Mouse (Mus musculus) heart, postnatal 0 days (tissue): ENCODE measurements around the gene Swap70. TPM values are rescaled to one million over a fixed set of nuclear protein-coding genes. Genes with fewer than 3 reads are reported as not detected.

Source experiments
- ATAC-seq: fragments of 200-750 bp; cut with Nextera tagmentation; 2 replicates; pipeline ENCODE4 v1.8.0; 2017; ENCODE audit warnings: low read depth, moderate number of reproducible peaks, moderate library complexity; ENCODE audit not compliant: insufficient read depth
- DNase-seq: peaks from one replicate; pipeline ENCODE4 v3.0.0-alpha.2; 2016; ENCODE audit warnings: low spot score
- H3K27ac ChIP-seq: fragments of 300-500 bp; sonication (generic); 2 replicates; pipeline ENCODE4 v1.5.1; 2014; ENCODE audit warnings: low read depth, mild to moderate bottlenecking
- H3K27me3 ChIP-seq: fragments of 300-500 bp; sonication (generic); 2 replicates; pipeline ENCODE4 v1.6.1; 2014; ENCODE audit warnings: low read length, mixed read lengths; ENCODE audit not compliant: control insufficient read depth, insufficient read depth
- H3K36me3 ChIP-seq: fragments of 300-500 bp; sonication (generic); replicated peaks from 2 replicates; pipeline ENCODE4 v1.6.1; 2014; ENCODE audit warnings: low read length, mixed read lengths; ENCODE audit not compliant: control insufficient read depth, insufficient read depth
- H3K4me1 ChIP-seq: fragments of 300-500 bp; sonication (generic); 2 replicates; pipeline ENCODE4 v1.6.1; 2014; ENCODE audit warnings: antibody characterized with exemption; ENCODE audit not compliant: control insufficient read depth, insufficient read depth
- H3K4me2 ChIP-seq: fragments of 300-500 bp; sonication (generic); 2 replicates; pipeline ENCODE4 v1.6.1; 2014; ENCODE audit warnings: low read depth, mild to moderate bottlenecking, low read length, moderate library complexity
- H3K4me3 ChIP-seq: fragments of 300-500 bp; sonication (generic); 2 replicates; pipeline ENCODE4 v1.5.1; 2014; ENCODE audit warnings: low read depth, low read length
- H3K9ac ChIP-seq: fragments of 300-500 bp; sonication (generic); replicated peaks from 2 replicates; pipeline ENCODE4 v1.6.1; 2014; ENCODE audit warnings: low read depth, low read length, mixed read lengths
- H3K9me3 ChIP-seq: fragments of 300-500 bp; sonication (generic); replicated peaks from 2 replicates; pipeline ENCODE4 v1.6.1; 2016; ENCODE audit warnings: low read length; ENCODE audit not compliant: control insufficient read depth
- CTCF ChIP-seq: IDR thresholded peaks from 2 replicates; pipeline ENCODE4 v1.5.1; 2016; ENCODE audit warnings: antibody characterized with exemption, control low read depth, low read depth
- EP300 ChIP-seq: IDR thresholded peaks from 2 replicates; pipeline ENCODE4 v1.6.1; 2016; ENCODE audit warnings: antibody characterized with exemption, low read depth
- WGBS: fragments of 180-500 bp; shearing (Covaris S2); extraction: QIAGEN DNeasy Blood & Tissue Kit; methylation state at CpG from one replicate; pipeline ENCODE4 v1.1.7; 2014; 5-methylcytosine and 5-hydroxymethylcytosine counted together
- polyA plus RNA-seq: library from polyadenylated mRNA; unstranded; fragments of >200 nt; fragmentation: Nextera tagmentation; extraction: Ambion mirVana; gene quantifications from 2 replicates; pipeline ENCODE4 v1.2.1, GENCODE M21; 2015
- total RNA-seq: library from RNA; depleted of rRNA; stranded (reverse); fragments of >200 nt; gene quantifications from 2 replicates; pipeline ENCODE4 v1.2.3, GENCODE M21; 2014; ENCODE audit warnings: low replicate concordance

The Swap70 gene
- total and polyA plus RNA-seq, 2 experiments from 2014 or later = 12.9 to 16.9 TPM

GRCm38 (mm10) chr7:110277734-110278245, 56.3 kb downstream of the Swap70 start:
- 90% methylated on average over 5 of the region's 5 CpGs for WGBS
- Histone ChIP-seq H3K4me1 (no peaks in the 10 kb centered on the region), H3K36me3 (peaks cover 77% of the 10 kb centered on the region), H3K9ac (no peak overlapping the region), H3K27ac (no peak overlapping the region), H3K4me3 (no peak overlapping the region), H3K27me3 (no peaks in the 10 kb centered on the region), H3K4me2 (no peak overlapping the region), H3K9me3 (no peaks in the 10 kb centered on the region)
- TF ChIP-seq EP300 = no peak
- no peak for TF ChIP-seq CTCF
- no peak for DNase-seq
- no peak for ATAC-seq

GRCm38 (mm10) chr7:110279183-110279582, 57.7 kb downstream of the Swap70 start:
- Histone ChIP-seq H3K4me3 (no peak overlapping the region), H3K9ac (no peak overlapping the region), H3K36me3 (peaks cover 65% of the 10 kb centered on the region), H3K27ac (no peak overlapping the region), H3K27me3 (no peaks in the 10 kb centered on the region), H3K4me2 (no peak overlapping the region), H3K9me3 (no peaks in the 10 kb centered on the region), H3K4me1 (no peaks in the 10 kb centered on the region)
- ATAC-seq = no peak
- WGBS = 94% methylated on average over 4 of the region's 4 CpGs
- no peak for DNase-seq
- TF ChIP-seq CTCF = no peak
- no peak for TF ChIP-seq EP300

- 75% methylated on average over 11 of the region's 11 CpGs for WGBS
- no peak for DNase-seq
- Histone ChIP-seq H3K36me3 (peaks cover 44% of the 10 kb centered on the region), H3K4me3 (no peak overlapping the region), H3K9me3 (no peaks in the 10 kb centered on the region), H3K4me2 (no peak overlapping the region), H3K27ac (no peak overlapping the region), H3K9ac (no peak overlapping the region), H3K4me1 (no peaks in the 10 kb centered on the region), H3K27me3 (no peaks in the 10 kb centered on the region)
- ATAC-seq = no peak
- TF ChIP-seq EP300 (no peak), CTCF (no peak)
Measured at GRCm38 (mm10) chr7:110281435-110282256, 60.1 kb downstream of the Swap70 start.

- no peaks in the 10 kb centered on the region for H3K9me3 ChIP-seq
- no peak for DNase-seq
- H3K27ac ChIP-seq = no peak overlapping the region
- no peak overlapping the region for H3K4me2 ChIP-seq
- H3K27me3 ChIP-seq = no peaks in the 10 kb centered on the region
- H3K4me3 ChIP-seq = no peak overlapping the region
- H3K36me3 ChIP-seq = peaks cover 41% of the 10 kb centered on the region
- WGBS = 75% methylated on average over 11 of the region's 11 CpGs
- no peak overlapping the region for H3K9ac ChIP-seq
- no peak for TF ChIP-seq EP300
- TF ChIP-seq CTCF = no peak
- H3K4me1 ChIP-seq = peaks cover 8% of the 10 kb centered on the region
- ATAC-seq = no peak
Measured at GRCm38 (mm10) chr7:110282797-110283196, 61.3 kb downstream of the Swap70 start.

DNA sequence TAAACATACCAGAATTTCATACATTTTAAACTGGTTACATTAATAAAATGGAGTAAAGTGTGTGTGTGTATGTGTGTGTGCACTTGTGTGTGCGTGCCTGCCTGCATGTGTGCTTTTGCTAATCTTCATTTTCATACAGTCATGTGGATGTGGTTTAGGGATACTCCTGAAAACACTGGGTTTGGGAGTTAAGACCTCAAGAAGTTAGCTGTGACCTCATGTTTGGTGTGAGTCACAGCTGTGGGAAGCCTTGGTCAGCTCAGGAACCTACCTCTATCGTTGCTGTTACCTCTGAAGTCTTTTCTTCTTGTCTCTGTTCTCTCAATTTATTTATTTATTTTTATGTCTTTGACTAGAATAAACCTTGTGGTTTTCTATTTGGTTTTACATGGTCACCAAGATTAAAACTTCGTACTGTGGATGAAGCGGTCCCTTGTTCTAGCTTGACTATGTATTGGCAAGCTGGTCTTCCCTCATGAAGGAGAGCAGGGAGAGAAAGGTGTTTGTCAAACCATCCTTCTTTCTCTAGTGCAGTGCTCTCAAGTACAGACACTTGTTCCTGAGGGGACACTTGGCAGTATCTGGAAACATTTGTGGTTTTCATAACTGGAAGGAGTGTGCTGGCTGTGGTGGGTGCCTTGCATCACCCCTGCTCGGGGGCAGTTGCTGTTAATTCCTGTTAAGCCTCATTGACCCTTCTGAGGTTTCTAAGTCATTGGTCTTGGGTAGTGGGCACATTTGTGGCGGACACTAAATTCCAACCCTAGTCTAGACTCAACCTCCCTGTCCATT, 62.2 kb downstream of the Swap70 start:
- 92% methylated on average over 6 of the region's 6 CpGs for WGBS
- DNase-seq = no peak
- TF ChIP-seq EP300 = no peak
- no peak for TF ChIP-seq CTCF
- H3K9ac ChIP-seq = no peak overlapping the region
- no peaks in the 10 kb centered on the region for H3K9me3 ChIP-seq
- H3K4me2 ChIP-seq = no peak overlapping the region
- H3K4me3 ChIP-seq = no peak overlapping the region
- H3K27ac ChIP-seq = no peak overlapping the region
- H3K36me3 ChIP-seq = peaks cover 39% of the 10 kb centered on the region
- no peak for ATAC-seq
- peaks cover 16% of the 10 kb centered on the region for H3K4me1 ChIP-seq
- H3K27me3 ChIP-seq = no peaks in the 10 kb centered on the region
